Mouse (Mus musculus) c-Kit-positive CD71-negative TER-119-negative erythroid progenitor cells, embryonic 14.5 days (primary cell): ENCODE measurements around the gene Ric3.

Source experiments
- DNase-seq: peaks from one replicate; pipeline ENCODE4 v3.0.0-alpha.2; 2013; ENCODE audit warnings: low read depth

The Ric3 gene

GRCm38 (mm10) chr7:109045876-109046275, 37.3 kb downstream of the Ric3 start:
- no peak for DNase-seq

- DNase-seq = no peak
Measured at GRCm38 (mm10) chr7:109039445-109039844, 43.7 kb downstream of the Ric3 start.

GRCm38 (mm10) chr7:109038987-109039386, 44.1 kb downstream of the Ric3 start:
- DNase-seq = no peak

GRCm38 (mm10) chr7:109038121-109038735, 44.9 kb downstream of the Ric3 start:
- DNase-seq = no peak

GRCm38 (mm10) chr7:109032054-109032453, 51.1 kb downstream of the Ric3 start:
- no peak for DNase-seq

- no peak for DNase-seq
Measured at GRCm38 (mm10) chr7:109031331-109031730, 51.8 kb downstream of the Ric3 start.

- DNase-seq = no peak
Measured at GRCm38 (mm10) chr7:109029961-109030465, 53.1 kb downstream of the Ric3 start.

- DNase-seq = peak; percentile 53
Measured at GRCm38 (mm10) chr7:109028204-109028603, 54.9 kb downstream of the Ric3 start.

- no peak for DNase-seq
Measured at GRCm38 (mm10) chr7:109027721-109028120, 55.4 kb downstream of the Ric3 start.

GRCm38 (mm10) chr7:109026976-109027375, 56.2 kb downstream of the Ric3 start:
- no peak for DNase-seq

- DNase-seq = no peak
Measured at GRCm38 (mm10) chr7:109025743-109026142, 57.4 kb downstream of the Ric3 start.

- peak; percentile 39 for DNase-seq
Measured at GRCm38 (mm10) chr7:109021428-109021827, 61.7 kb downstream of the Ric3 start.

GRCm38 (mm10) chr7:109019243-109019642, 63.9 kb downstream of the Ric3 start:
- DNase-seq = no peak

GRCm38 (mm10) chr7:109016378-109016923, 66.7 kb downstream of the Ric3 start:
- no peak for DNase-seq

GRCm38 (mm10) chr7:109014851-109015250, 68.3 kb downstream of the Ric3 start:
- DNase-seq = no peak

- no peak for DNase-seq
Measured at GRCm38 (mm10) chr7:109012998-109013625, 70.0 kb downstream of the Ric3 start.

- DNase-seq = no peak
Measured at GRCm38 (mm10) chr7:109012575-109012974, 70.6 kb downstream of the Ric3 start.

- DNase-seq = no peak
Measured at GRCm38 (mm10) chr7:109011596-109012180, 71.4 kb downstream of the Ric3 start.

- no peak for DNase-seq
Measured at GRCm38 (mm10) chr7:109010720-109011595, 72.2 kb downstream of the Ric3 start.

GRCm38 (mm10) chr7:109009260-109009659, 73.9 kb downstream of the Ric3 start:
- no peak for DNase-seq

GRCm38 (mm10) chr7:109003653-109004052, 79.5 kb downstream of the Ric3 start:
- DNase-seq = no peak

GRCm38 (mm10) chr7:109001971-109002370, 81.2 kb downstream of the Ric3 start:
- DNase-seq = no peak
